20 mouse cellular contexts compared by ENCODE assay signal in genomic region chr12:3574670-3575069, GRCm38 (mm10). TPM values are rescaled to one million over a fixed set of nuclear protein-coding genes. Genes with fewer than 3 reads are reported as not detected.
A peak's percentile ranks its signal among the peaks of the same experiment; 100 is the strongest.
DNase-seq lines count a peak whose midpoint lies in the region; ATAC-seq and TF ChIP-seq lines count a peak whose summit lies in the region.
"Had no signal": no experiment of that assay in that cellular context is flagged by ENCODE, and none has a peak within 500 bp of the region (broad histone marks: within the 10 kb centered on the region; RNA-seq: fewer than 3 reads in every experiment).

No protein-coding gene starts in this region.

- no peak for DNase-seq in layer of hippocampus, adult 2 months (ENCODE audit: low spot score in 2 of 2)
- DNase-seq in layer of hippocampus, postnatal 14 days (ENCODE audit: low spot score in 2 of 2): no peak
- peak; percentile 14 for DNase-seq in thymus, postnatal 14 days
- DNase-seq in thymus, adult 18-20 months: no peak
- DNase-seq in c-Kit-positive CD71-positive TER-119-positive erythroid progenitor cells, embryonic 14.5 days (ENCODE audit: low spot score): no peak
- DNase-seq: adrenal gland, adult 8-10 months; cerebellum, adult 9-11 months; gastrocnemius, adult 2 months; heart, adult 18-20 months; kidney, adult 11 months; kidney, postnatal 25 days; liver, embryonic 13.5 days; right cerebral cortex, postnatal 4 days; thymus, postnatal 25 days had no signal

- H3K27ac ChIP-seq in layer of hippocampus, adult 2 months: no peak overlapping the region
- H3K27ac ChIP-seq in bone marrow, adult 2 months (ENCODE audit: control insufficient read depth, insufficient read depth, low read depth, low read length, poor library complexity): no peak overlapping the region
- H3K27ac ChIP-seq: gastrocnemius, adult 2 months; heart, embryonic 15.5 days; liver, embryonic 13.5 days; midbrain, embryonic 15.5 days; neural tube, embryonic 12.5 days had no signal

- 92% methylated on average over 4 of the region's 4 CpGs for WGBS in bone marrow, adult 2 months

- ATAC-seq in monocyte, adult 5-6 weeks (replicated peaks; ENCODE audit: insufficient number of reproducible peaks, low FRiP score, low TSS enrichment, poor library complexity, severe bottlenecking): no peak
- ATAC-seq: forebrain, embryonic 14.5 days; midbrain, embryonic 15.5 days had no signal

- TF ChIP-seq POLR2A in bone marrow, adult 2 months (IDR thresholded peaks at IDR 0.05; ENCODE audit: borderline replicate concordance, control insufficient read depth, low read depth, low read length): no peak

- H3K4me3 ChIP-seq in layer of hippocampus, adult 2 months: no peak overlapping the region
- H3K4me3 ChIP-seq in bone marrow, adult 2 months (replicated peaks; ENCODE audit: control insufficient read depth, low read depth, low read length): no peak overlapping the region
- H3K4me3 ChIP-seq: gastrocnemius, adult 2 months; heart, embryonic 15.5 days; liver, embryonic 13.5 days; neural tube, embryonic 12.5 days had no signal

- peak; percentile 45 for TF ChIP-seq CTCF in layer of hippocampus, adult 2 months (conservative IDR thresholded peaks at IDR 0.05)
- peak; percentile 5; the same call in 1 of the 2 replicates for TF ChIP-seq CTCF in bone marrow, adult 2 months (IDR thresholded peaks at IDR 0.05; ENCODE audit: control insufficient read depth, insufficient read depth, low read length)

- peaks cover 1% of the 10 kb centered on the region for H3K4me1 ChIP-seq in bone marrow, adult 2 months (ENCODE audit: control insufficient read depth, insufficient read depth, low read length)

RNA-seq across cellular contexts. Expression of gene Dtnb, which starts 2.5 kb away (rescaled TPM):
- 100 to 1,000 TPM; 127 to 129 TPM for total RNA-seq in layer of hippocampus, adult 2 months (2021)
- total RNA-seq in layer of hippocampus, postnatal 14 days (2021): 100 to 1,000 TPM in 1 of 2 experiments, 10 to 100 TPM in 1; 98.7 to 116 TPM
- 22.5 and 34.6 TPM in 2 replicates for polyA plus RNA-seq in bone marrow, adult 2 months (2011; ENCODE audit: insufficient read depth, insufficient read length, low replicate concordance, missing spikeins)
- total RNA-seq in monocyte, adult 5-6 weeks (2017): 16.8 to 22.1 TPM (median 18.3 TPM) in 3 replicates
